Mouse (Mus musculus) stomach, embryonic 15.5 days (tissue): Measurements from ENCODE around the gene Pigt. TPM values are rescaled to one million over a fixed set of nuclear protein-coding genes. Genes with fewer than 3 reads are reported as not detected.

ENCODE experiments used
- ATAC-seq: fragments of 200-750 bp; cut with Nextera tagmentation; 2 replicates; pipeline ENCODE4 v1.8.0; 2017; ENCODE audit warnings: low read depth, moderate number of reproducible peaks, moderate TSS enrichment; ENCODE audit not compliant: insufficient read depth, low FRiP score
- H3K27ac ChIP-seq: fragments of 300-500 bp; sonication (generic); 2 replicates; pipeline ENCODE4 v1.5.1; 2015; ENCODE audit warnings: mild to moderate bottlenecking, inconsistent platforms
- H3K27me3 ChIP-seq: fragments of 300-500 bp; sonication (generic); replicated peaks from 2 replicates; pipeline ENCODE4 v1.6.1; 2015; ENCODE audit warnings: inconsistent platforms
- H3K36me3 ChIP-seq: fragments of 300-500 bp; sonication (generic); 2 replicates; pipeline ENCODE4 v1.6.1; 2015; ENCODE audit warnings: inconsistent platforms
- H3K4me1 ChIP-seq: fragments of 300-500 bp; sonication (generic); 2 replicates; pipeline ENCODE4 v1.6.1; 2015; ENCODE audit warnings: inconsistent platforms
- H3K4me2 ChIP-seq: fragments of 300-500 bp; sonication (generic); 2 replicates; pipeline ENCODE4 v1.6.1; 2015; ENCODE audit warnings: mild to moderate bottlenecking, inconsistent platforms
- H3K4me3 ChIP-seq: fragments of 300-500 bp; sonication (generic); replicated peaks from 2 replicates; pipeline ENCODE4 v1.5.1; 2015; ENCODE audit warnings: inconsistent platforms
- H3K9ac ChIP-seq: fragments of 300-500 bp; sonication (generic); 2 replicates; pipeline ENCODE4 v1.6.1; 2015; ENCODE audit warnings: inconsistent platforms
- H3K9me3 ChIP-seq: fragments of 300-500 bp; sonication (generic); 2 replicates; pipeline ENCODE4 v1.6.1; 2016; ENCODE audit warnings: inconsistent platforms
- WGBS: fragments of 180-500 bp; shearing (Covaris S2); methylation state at CpG from one replicate; pipeline ENCODE4 v1.1.7; 2015; 5-methylcytosine and 5-hydroxymethylcytosine counted together
- polyA plus RNA-seq: library from polyadenylated mRNA; unstranded; fragments of >200 nt; fragmentation: Nextera tagmentation; extraction: Ambion mirVana; gene quantifications from 2 replicates; pipeline ENCODE4 v1.2.1, GENCODE M21; 2015

Gene Pigt
- polyA plus RNA-seq, 1 experiment from 2014 or later: 67.0 TPM

DNA sequence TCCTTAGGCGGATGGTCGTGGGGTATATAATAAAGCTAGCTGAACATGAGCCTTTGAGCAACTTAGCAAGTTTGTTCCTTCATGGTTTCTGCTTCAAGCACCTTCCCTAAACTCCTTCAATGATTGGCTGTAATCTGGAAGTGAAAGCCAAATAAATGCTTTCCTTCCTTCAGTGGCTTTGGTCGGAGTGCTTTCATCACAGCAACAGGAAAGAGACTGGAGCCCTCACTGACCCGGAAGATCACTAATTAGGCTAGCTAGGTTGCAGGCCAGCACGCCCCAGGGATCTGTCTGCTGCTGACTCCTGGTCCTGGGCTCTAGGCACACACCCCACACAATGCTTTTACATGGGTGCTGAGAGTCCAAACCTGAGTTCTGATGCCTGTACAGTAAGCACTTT is 31.2 kb downstream of the Pigt start:
- H3K36me3 ChIP-seq: no peaks in the 10 kb centered on the region
- H3K4me1 ChIP-seq: no peaks in the 10 kb centered on the region
- H3K9me3 ChIP-seq: no peaks in the 10 kb centered on the region
- H3K4me3 ChIP-seq: no peak overlapping the region
- no peak for ATAC-seq
- H3K27me3 ChIP-seq: no peaks in the 10 kb centered on the region
- H3K27ac ChIP-seq: no peak overlapping the region
- H3K9ac ChIP-seq: no peak overlapping the region
- no peak overlapping the region for H3K4me2 ChIP-seq
- WGBS: 66% methylated on average over 5 of the region's 5 CpGs

DNA sequence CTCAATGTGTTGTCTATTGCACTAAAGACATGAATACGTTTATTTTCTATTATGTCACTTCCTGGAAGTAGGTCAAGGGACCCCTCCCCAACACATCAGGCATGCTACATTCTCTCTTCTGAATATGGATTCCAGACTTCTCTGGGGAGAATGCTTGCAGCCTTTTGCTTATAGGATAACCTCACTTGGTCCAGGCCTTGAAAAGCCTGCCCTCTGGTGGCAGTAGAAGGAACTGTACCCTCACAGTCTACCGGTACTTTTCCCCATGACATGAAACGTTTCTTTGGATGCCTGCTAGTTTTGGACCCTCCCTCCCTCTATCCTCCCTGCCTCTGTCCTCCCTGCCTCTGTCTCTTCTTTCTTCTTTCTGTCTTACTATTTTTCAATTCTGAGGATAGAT is 33.8 kb downstream of the Pigt start:
- Histone ChIP-seq H3K9ac (no peak overlapping the region), H3K36me3 (no peaks in the 10 kb centered on the region), H3K4me2 (no peak overlapping the region), H3K27ac (no peak overlapping the region), H3K4me3 (no peak overlapping the region), H3K4me1 (no peaks in the 10 kb centered on the region), H3K9me3 (no peaks in the 10 kb centered on the region), H3K27me3 (no peaks in the 10 kb centered on the region)
- ATAC-seq: no peak; the same call in 1 of the 2 replicates
- 6% methylated on average over 3 of the region's 3 CpGs for WGBS

DNA sequence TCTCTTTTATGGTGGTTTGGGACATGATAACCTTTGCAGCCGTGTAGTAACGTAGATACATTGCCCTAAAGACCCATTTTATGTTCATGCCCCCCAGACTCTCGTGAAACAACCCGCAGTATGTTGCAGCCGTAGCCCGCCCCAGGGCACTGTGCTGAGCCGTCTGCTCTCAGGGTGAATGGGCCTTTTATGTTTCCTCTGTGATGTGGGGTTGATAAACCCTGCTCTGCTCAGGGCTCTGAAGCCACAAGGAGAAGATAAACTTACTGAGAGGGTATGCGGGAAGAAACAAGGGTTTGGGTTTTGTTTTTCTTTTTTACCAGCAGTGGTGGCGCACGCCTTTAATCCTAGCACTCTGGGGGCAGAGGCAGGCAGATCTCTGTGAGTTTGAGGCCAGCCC is 37.0 kb downstream of the Pigt start:
- 78% methylated on average over 10 of the region's 10 CpGs for WGBS
- Histone ChIP-seq H3K27ac (no peak overlapping the region), H3K4me1 (no peaks in the 10 kb centered on the region), H3K9ac (no peak overlapping the region), H3K36me3 (no peaks in the 10 kb centered on the region), H3K4me3 (no peak overlapping the region), H3K9me3 (no peaks in the 10 kb centered on the region), H3K27me3 (no peaks in the 10 kb centered on the region), H3K4me2 (no peak overlapping the region)
- ATAC-seq: no peak

DNA sequence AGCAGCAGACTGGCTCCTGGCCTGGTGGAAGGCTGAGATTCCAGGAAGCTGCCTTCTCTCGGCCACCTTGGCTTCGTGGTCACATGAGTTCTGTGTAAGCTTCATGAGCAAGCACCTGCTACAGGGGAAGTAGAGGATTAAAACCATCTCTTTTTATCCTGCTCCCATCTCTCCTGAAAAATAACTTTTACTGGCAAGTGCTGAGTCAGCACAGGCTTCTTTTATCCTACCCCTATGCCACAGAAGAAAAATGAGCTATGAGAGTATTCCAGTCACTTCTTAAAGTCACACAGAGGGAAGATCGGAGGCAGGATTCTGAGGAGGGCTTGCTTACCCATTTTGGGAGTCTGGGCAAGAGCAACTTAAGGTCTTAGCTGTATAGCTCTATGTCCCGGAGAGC is 39.7 kb downstream of the Pigt start:
- Histone ChIP-seq H3K4me3 (no peak overlapping the region), H3K4me1 (peaks cover 14% of the 10 kb centered on the region), H3K9ac (no peak overlapping the region), H3K4me2 (no peak overlapping the region), H3K36me3 (no peaks in the 10 kb centered on the region), H3K27ac (no peak overlapping the region), H3K27me3 (no peaks in the 10 kb centered on the region), H3K9me3 (no peaks in the 10 kb centered on the region)
- WGBS: 67% methylated on average over 4 of the region's 4 CpGs
- no peak for ATAC-seq

DNA sequence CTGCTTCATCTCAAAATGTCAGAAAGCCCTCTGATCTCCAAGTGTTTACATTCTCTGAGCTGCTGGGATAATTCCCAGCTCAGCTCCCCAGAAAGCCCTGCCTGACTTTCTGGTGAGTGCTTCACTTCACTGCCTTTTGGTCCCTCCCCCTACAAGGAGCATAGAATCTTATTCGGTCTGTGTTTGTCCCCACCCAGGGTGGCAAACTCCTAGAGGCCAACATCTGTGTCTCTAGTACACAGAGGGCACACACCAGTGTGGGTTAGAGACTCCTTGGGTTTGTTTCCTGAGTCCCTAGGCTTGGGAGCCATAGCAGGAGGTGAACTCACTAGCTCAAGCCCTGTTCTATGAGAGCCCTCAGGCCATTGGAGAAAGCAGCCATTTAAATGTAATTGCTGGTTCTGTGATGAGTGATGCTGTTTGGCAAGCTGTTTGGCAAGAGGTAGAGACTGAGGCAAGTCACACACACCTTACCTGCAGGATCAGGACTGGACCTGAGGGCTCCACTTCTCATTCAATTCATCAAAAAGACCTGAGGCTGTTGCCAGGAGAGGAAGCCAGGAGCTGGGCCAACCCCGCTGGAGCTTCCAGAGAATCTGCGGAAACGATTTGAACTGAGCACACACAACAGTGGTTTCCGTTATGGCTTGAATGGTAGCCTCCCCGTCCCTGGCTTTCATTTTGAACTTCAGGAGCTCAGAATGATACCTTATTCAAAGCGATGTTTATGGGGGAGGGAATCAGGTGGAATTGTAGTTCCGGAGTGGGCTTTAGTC is 43.5 kb downstream of the Pigt start:
- 27% methylated on average over 8 of the region's 8 CpGs for WGBS
- H3K4me2 ChIP-seq: peak overlapping the region; percentile 8; the same call in 1 of the 2 replicates
- H3K36me3 ChIP-seq: no peaks in the 10 kb centered on the region
- no peak overlapping the region for H3K4me3 ChIP-seq
- peak overlapping the region; percentile 86 for H3K27ac ChIP-seq
- H3K9ac ChIP-seq: no peak overlapping the region
- H3K27me3 ChIP-seq: no peaks in the 10 kb centered on the region
- H3K4me1 ChIP-seq: peaks cover 26% of the 10 kb centered on the region
- ATAC-seq: peak; percentile 37; the same call in 1 of the 2 replicates
- no peaks in the 10 kb centered on the region for H3K9me3 ChIP-seq

DNA sequence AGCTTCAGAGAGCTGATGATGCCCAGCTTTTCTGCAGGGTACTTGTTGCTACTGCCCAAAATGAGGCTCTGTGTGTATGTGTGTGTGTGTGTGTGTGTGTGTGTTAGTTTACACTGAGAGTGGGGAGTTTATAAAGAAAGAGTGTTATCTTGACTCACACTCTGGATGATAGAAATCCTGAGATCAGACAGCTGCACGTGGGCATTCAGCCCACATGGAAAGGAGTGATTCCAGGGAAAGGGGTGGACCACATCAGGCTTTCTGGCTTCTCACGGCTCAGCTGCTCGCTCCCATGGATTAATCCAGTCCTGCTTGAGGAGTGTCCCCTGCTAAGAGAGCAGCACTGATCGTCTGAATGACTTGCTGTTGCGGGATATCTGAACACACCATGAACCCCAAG is 44.8 kb downstream of the Pigt start:
- no peak for ATAC-seq
- Histone ChIP-seq H3K27me3 (no peaks in the 10 kb centered on the region), H3K4me1 (peaks cover 26% of the 10 kb centered on the region), H3K9me3 (no peaks in the 10 kb centered on the region), H3K9ac (no peak overlapping the region), H3K4me3 (no peak overlapping the region), H3K36me3 (no peaks in the 10 kb centered on the region), H3K27ac (peak overlapping the region; percentile 86; the same call in 1 of the 2 replicates), H3K4me2 (no peak overlapping the region)
- WGBS: 49% methylated on average over 5 of the region's 5 CpGs

DNA sequence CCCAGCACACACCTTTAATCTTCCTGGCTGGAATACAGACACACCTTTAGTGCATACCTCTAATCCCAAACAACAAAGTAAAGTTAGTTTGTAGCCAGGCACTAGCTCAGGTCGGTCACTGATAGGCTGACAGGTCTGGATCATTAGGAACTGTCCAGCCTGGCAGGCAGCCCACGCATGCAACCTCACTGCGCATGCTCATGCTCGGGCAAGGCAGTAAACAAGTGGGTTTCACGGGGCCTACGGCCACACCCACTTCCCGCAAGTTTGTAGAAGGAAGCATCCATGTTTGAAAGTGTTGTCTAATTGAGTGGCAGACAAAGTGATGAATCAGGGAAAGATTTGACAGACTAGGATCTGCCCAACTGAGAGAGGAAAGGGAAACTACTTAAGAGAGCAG is 45.3 kb downstream of the Pigt start:
- Histone ChIP-seq H3K27ac (0 out of 2 replicates have a peak overlapping the region, but pooled peaks have one; percentile 31), H3K27me3 (no peaks in the 10 kb centered on the region), H3K4me3 (no peak overlapping the region), H3K36me3 (no peaks in the 10 kb centered on the region), H3K9ac (no peak overlapping the region), H3K4me1 (peaks cover 26% of the 10 kb centered on the region), H3K4me2 (no peak overlapping the region), H3K9me3 (no peaks in the 10 kb centered on the region)
- 75% methylated on average over 7 of the region's 7 CpGs for WGBS
- no peak for ATAC-seq

DNA sequence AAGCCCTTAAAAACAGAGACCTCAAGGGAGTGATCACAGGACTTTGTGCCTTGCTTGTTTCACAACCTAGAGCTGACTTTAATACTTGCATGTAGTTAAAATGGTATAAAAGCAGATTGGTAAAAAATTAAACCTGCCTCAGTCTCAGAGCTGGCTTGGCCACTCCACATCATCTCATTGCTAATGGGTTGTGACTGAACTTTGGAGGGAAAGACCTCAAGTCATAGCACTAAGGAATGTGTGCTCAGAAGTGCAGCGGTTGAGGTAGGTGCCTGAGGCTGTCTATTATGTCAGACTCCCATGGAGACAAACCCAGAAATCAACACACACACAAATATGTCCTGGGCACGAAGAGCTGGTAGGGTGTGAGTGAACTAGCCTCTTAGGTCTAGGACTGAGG is 46.4 kb downstream of the Pigt start:
- no peak overlapping the region; the same call in 1 of the 2 replicates for H3K27ac ChIP-seq
- H3K4me3 ChIP-seq: no peak overlapping the region
- ATAC-seq: no peak
- 67% methylated on average over 2 of the region's 2 CpGs for WGBS
- H3K4me2 ChIP-seq: no peak overlapping the region
- peaks cover 26% of the 10 kb centered on the region for H3K4me1 ChIP-seq
- H3K9ac ChIP-seq: no peak overlapping the region; the same call in 1 of the 2 replicates
- no peaks in the 10 kb centered on the region for H3K27me3 ChIP-seq
- no peaks in the 10 kb centered on the region for H3K9me3 ChIP-seq
- no peaks in the 10 kb centered on the region for H3K36me3 ChIP-seq

DNA sequence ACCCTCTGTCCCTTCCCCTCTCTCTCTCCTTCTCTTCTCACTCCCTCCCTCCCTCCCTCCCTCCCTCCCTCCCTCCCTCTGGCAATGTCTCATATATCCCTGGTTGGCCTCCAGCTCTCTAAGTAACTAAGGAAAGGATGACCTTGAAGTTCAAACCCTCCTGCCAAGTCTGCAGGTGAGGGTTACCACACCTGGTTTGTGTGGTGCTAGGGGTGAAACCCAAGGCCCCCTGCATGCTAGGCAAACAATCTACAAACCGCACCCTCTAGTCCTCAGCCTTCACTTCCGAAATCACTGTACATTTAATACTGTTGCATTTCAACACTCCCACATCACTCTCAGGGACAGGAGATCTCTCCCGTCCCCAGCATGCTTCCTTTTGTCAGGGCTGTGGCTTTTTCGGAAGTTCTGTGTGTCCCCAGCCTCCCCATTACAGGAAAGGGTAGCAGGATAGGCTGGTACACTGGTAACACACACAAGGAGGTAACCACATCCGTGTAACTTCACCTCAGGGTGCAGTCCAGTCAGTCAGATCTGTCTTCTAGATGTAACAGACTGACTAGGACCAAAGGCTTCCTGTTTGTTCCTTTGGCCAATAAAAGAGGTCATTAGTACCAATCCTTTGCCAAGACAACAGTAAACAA is 47.3 kb downstream of the Pigt start:
- ATAC-seq: peak; percentile 45; the same call in 1 of the 2 replicates
- peaks cover 26% of the 10 kb centered on the region for H3K4me1 ChIP-seq
- no peak overlapping the region for H3K4me3 ChIP-seq
- no peaks in the 10 kb centered on the region for H3K36me3 ChIP-seq
- no peak overlapping the region for H3K9ac ChIP-seq
- H3K27me3 ChIP-seq: no peaks in the 10 kb centered on the region
- no peaks in the 10 kb centered on the region for H3K9me3 ChIP-seq
- H3K4me2 ChIP-seq: no peak overlapping the region
- no peak overlapping the region for H3K27ac ChIP-seq
- 42% methylated on average over 5 of the region's 5 CpGs for WGBS

DNA sequence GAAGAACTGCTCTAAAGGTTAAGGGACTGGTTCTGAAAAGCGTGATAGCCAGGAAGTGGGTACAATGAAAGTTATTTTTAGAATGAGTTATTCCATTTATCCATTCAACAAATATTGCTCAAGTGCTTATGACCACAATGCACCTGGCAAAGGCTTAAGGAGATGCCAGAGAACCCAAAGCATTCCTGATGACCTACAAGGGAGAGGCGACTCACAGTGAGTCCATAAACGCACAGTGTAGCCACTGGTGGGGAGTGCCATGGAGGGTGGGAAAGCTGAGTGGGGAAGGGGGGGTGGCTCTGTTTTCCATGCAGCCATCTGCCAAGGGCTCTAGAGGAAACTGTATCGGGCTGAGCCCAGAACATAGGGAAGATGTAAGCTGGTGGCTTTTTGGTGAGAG is 52.0 kb downstream of the Pigt start:
- Histone ChIP-seq H3K36me3 (no peaks in the 10 kb centered on the region), H3K9me3 (no peaks in the 10 kb centered on the region), H3K4me3 (no peak overlapping the region), H3K27ac (no peak overlapping the region), H3K9ac (no peak overlapping the region), H3K27me3 (no peaks in the 10 kb centered on the region), H3K4me1 (0 out of 2 replicates have a peak, but pooled peaks cover 6% of the 10 kb centered on the region), H3K4me2 (no peak overlapping the region)
- WGBS: 45% methylated on average over 4 of the region's 4 CpGs
- ATAC-seq: no peak

DNA sequence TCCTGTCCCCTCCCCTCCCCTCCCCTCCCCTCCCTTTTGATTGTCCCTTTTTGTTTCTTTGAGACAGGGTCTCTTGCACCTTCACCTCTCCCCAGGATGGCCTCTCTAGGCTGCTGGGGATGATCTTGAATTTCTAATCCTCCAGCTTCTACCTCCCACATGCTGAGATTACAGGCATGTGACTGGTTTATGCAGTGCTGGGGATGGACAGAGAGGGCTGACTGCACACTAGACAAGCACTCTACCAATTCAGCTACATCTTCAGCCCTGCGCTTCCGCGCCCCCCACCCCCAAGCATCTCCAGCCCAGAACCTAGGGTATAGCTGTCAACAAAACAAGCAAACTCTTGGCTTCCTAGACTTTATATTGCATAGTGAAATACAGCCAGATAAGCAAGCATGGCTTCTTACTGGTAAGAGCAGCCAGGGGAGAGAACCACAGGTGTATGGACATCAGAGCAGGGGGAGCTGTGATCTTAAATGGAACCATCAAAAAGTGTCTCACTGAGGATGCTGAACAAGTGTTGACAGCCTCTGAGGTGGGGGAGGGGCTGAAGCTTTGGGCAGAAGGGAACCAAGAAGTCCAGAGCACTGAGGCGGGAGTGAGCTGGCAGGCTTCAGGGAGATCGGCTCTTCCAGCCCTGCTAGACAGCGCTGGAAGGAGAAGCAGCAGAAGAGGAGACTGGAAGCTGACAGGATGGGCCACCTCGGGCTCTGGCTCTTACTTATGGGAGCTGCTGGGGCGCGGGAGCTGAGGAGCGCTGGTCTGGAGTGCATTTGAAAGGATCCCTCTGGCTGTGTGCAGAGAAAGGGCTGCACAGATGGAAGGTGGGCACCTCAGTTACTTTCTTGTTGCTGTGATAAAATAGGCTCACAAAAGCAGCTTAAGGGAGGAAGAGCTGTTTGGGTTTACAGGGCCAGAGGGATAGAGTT is 52.9 kb downstream of the Pigt start:
- Histone ChIP-seq H3K9ac (no peak overlapping the region), H3K4me3 (no peak overlapping the region), H3K27ac (no peak overlapping the region), H3K9me3 (no peaks in the 10 kb centered on the region), H3K4me1 (0 out of 2 replicates have a peak, but pooled peaks cover 2% of the 10 kb centered on the region), H3K36me3 (no peaks in the 10 kb centered on the region), H3K27me3 (no peaks in the 10 kb centered on the region), H3K4me2 (no peak overlapping the region)
- ATAC-seq: no peak
- WGBS: 38% methylated on average over 10 of the region's 10 CpGs
